Mouse (Mus musculus): Measurements from ENCODE around the gene Rest.
A peak's percentile ranks its signal among the peaks of the same experiment; 100 is the strongest.

The Rest gene

DNA sequence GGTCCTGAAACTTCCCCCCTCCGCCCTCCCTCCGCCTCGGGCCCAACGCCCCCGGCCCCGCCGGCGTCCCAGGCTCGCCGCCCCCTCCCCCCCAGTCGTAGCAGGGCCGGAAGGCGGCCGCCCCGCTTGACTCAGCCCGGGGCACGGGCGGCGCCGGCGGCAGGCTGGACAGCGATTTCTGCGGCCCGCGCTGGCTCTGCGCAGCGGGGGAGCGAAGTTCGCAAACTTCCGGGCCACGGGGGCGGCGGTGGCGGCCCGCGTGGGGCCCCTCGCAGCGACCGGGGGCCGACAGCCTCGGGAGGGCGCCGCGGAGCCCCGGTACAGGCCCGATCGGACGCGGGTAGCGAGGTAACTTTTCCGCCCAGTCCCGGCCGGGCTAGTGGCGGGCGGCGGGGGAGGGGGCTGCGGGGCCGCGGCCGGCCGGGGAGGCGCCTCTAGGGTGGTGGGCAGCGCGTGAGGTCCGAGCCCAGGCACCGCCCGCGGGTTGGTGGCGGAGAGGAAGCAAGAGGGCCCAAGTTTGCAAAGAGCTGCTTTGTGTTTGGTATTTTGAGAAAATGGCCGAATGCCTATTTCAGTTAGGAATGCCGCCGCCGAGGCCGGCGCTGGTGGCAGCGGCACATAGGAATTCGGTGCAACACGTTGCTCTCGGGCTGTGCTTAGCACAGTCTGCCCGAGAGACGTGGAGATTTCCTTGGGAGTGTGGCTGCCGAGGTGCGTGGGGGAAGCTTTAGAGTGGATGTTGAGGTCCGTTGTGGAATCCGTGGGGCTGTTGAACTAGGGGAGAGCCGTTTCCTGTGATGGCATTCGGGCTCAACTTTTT is 985 bp downstream of the Rest start:
- peak; percentile 51 for DNase-seq

GRCm38 (mm10) chr5:77266886-77267401 is 1.7 kb downstream of the Rest start:
- peak; percentile 33 for DNase-seq

DNA sequence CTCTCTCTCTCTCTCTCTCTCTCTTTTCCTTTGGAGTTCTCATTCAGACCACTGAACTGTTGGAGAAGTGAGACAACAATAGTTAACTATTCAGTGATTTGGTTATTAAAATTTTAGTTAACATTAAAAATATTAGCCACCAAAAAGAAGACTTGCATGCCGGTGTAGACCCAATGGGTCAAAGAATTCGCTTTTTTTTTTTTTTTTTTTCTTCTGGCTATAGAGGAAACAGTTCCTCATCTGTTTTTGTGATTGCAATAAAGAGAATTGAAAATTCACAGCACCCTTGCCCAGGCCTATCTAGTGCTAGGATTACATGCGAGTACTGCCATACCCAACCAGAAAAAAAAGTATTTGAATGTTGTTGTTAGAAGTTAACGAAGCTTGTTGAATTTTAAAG is 2.1 kb downstream of the Rest start:
- DNase-seq, result no peak

GRCm38 (mm10) chr5:77267957-77268624 is 2.8 kb downstream of the Rest start:
- no peak for DNase-seq

DNA sequence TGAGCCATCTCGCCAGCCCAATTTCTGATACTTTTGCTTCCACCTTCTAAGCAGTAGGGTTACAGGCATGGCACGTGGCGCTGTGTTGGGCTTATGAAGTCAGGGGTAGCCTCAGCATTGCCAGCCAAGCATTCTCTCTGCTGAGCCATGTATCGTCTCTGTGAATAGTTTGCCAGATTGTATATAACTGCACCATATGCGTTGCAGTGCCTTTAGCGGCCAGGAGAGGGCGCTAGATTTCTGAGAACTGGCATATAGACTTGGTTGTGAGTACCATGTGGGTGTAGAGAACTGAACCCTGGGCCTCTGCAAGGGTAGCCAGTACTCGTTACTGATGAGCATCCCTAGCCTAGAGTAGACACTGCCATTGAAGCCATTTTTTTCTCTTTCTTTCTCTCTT is 4.1 kb downstream of the Rest start:
- DNase-seq, result peak; percentile 32

- peak; percentile 16 for DNase-seq
These were observed 7.9 kb downstream of the Rest start for GRCm38 (mm10) chr5:77273151-77273550.

- peak; percentile 69 for DNase-seq
These were observed 10.7 kb downstream of the Rest start for GRCm38 (mm10) chr5:77275950-77276349.

- no peak for DNase-seq
These were observed 11.9 kb downstream of the Rest start for GRCm38 (mm10) chr5:77277204-77277603.

DNA sequence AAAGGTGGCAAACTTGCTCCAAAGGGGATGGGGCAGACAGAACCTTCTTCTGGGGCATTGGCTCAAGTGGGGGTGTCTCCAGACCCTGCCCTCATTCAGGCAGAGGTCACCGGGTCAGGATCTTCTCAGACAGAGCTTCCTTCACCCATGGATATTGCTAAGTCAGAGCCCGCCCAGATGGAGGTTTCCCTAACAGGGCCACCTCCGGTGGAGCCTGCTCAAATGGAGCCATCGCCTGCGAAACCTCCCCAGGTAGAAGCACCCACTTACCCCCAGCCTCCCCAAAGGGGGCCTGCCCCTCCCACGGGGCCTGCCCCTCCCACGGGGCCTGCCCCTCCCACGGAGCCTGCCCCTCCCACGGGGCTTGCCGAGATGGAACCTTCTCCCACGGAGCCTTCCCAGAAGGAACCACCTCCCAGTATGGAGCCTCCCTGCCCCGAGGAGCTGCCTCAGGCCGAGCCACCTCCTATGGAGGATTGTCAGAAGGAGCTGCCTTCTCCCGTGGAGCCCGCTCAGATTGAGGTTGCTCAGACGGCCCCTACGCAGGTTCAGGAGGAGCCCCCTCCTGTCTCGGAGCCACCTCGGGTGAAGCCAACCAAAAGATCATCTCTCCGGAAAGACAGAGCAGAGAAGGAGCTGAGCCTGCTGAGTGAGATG is 16.4 kb downstream of the Rest start:
- DNase-seq, result no peak

- no peak for DNase-seq
These were observed 17.0 kb downstream of the Rest start for GRCm38 (mm10) chr5:77282242-77282641.

DNA sequence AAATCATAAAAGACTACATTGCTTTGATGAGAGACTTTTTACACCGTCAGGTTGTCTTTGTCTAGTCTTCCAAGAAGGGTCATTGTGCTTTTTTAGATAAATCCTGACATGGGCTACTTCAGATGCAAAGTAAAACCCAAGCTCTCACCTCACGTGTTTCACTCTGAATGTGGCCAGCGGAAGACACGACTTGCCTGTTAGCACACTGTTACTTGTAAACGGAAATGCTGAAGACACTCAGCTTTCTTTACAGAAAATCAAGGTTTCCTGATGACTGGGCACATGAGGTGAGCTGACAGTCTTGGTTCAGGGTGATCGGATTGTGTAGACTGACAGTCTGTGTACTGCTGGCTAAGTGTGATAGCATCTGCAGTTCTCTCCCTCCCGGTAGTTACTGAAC is 20.4 kb downstream of the Rest start:
- DNase-seq, result no peak

DNA sequence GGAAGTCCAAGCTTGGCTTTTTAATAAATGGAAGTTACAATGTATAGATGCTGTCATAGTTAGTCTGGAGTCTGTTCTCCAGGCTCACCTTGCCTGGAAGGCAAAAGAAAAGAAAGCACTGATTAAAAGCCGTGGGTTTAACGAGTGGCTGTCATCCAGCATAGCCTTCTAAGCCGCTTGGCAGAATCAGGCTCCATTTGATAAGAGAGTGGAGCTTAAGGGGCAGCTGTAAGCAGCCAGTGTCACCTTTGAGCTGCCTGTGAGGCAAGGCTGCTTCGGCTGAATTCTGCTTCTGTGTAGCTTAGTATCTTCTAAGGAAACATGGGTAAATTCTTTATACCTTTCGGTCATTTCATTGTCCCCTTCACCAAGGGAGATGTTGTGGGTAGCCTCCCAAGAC is 21.6 kb downstream of the Rest start:
- DNase-seq, result no peak

DNA sequence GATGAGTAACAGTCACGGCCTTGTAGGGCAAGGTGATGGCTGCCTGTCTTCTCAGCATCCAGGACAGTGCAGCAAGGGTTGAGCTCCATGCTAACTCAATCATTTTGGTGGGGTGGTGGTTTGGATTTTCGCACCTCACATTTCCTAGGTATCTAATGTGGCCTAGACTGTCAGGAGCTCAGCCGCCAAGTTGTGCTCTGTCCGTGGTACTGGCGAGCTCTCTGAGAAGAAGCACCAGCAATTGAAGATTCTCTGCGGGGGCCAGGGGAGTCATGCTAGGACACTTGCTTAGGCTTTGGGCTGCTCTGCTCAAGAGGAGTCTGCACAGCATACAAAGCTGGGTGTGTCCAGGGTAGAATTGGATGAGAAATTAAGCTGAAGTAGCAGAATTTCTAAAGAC is 22.6 kb downstream of the Rest start:
- no peak for DNase-seq

DNA sequence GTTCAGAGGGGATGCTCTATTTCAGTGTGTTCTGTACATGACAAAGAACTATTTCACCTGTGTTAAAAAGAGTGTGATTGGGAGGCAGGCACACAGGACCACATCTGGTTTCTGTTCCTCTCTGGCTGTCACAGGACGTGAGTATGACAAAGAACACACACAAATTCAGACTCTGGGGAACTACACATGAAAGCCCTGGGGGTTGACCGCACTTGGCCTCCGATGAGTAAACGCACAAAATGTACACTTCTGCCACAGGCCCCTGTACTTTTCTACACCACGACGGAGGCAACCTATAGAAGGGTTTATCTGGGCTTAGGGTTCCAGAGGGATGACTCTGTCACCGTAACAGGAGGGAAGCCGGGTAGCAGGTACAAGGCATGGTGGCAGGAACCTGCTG is 24.4 kb downstream of the Rest start:
- DNase-seq, result peak; percentile 47

- no peak for DNase-seq
These were observed 25.3 kb downstream of the Rest start for GRCm38 (mm10) chr5:77290606-77291005.

GRCm38 (mm10) chr5:77292803-77293522 is 27.7 kb downstream of the Rest start:
- DNase-seq, result peak; percentile 50

DNA sequence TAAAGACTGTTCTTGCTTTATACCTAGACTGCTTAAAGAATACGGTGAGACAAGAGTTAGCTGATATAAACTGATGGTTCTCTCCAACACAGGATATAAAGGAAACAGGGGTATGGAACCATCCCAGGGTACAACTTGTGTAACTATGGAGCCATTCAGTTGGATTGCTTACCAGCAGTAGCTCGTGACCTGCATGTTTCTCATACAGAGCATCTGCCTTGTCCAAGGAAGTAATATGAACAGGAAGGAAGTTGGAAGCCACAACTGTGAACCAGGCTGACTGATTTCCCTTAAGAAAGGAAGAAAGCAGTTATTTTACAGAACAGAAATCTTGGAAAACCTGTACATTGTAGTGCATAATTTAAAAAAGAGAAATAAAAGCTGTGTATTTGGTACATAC is 34.2 kb downstream of the Rest start:
- no peak for DNase-seq

DNA sequence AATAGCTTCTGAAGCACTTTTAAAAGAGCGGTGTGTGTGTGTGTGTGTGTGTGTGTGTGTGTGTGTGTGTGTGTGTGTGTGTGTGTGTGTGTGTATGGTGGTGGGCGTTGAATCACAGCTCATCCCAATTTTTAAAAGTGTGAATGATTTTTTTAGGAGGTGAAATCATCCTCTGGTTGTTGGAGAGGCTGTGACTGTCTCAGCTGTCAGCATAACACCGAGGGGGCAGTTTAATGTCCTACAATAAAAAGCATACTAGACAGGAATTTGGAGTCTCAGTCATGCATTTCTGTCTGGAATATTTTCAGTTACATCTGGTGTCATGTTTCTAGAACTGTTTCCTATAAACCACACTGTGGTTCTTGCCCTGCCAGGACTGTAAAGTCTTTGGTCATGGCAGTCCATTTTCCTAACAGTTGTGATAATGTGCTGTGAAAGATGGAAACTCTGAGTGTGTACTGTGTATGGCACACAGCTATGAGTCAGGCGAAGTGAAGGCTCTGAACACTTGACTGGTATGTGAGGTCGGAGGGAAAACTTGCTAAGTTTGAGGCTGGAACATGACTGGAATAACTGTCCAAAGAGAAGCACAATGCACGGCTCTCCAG is 36.1 kb downstream of the Rest start:
- no peak for DNase-seq

- DNase-seq, result no peak
These were observed 42.7 kb downstream of the Rest start for GRCm38 (mm10) chr5:77307821-77308553.

DNA sequence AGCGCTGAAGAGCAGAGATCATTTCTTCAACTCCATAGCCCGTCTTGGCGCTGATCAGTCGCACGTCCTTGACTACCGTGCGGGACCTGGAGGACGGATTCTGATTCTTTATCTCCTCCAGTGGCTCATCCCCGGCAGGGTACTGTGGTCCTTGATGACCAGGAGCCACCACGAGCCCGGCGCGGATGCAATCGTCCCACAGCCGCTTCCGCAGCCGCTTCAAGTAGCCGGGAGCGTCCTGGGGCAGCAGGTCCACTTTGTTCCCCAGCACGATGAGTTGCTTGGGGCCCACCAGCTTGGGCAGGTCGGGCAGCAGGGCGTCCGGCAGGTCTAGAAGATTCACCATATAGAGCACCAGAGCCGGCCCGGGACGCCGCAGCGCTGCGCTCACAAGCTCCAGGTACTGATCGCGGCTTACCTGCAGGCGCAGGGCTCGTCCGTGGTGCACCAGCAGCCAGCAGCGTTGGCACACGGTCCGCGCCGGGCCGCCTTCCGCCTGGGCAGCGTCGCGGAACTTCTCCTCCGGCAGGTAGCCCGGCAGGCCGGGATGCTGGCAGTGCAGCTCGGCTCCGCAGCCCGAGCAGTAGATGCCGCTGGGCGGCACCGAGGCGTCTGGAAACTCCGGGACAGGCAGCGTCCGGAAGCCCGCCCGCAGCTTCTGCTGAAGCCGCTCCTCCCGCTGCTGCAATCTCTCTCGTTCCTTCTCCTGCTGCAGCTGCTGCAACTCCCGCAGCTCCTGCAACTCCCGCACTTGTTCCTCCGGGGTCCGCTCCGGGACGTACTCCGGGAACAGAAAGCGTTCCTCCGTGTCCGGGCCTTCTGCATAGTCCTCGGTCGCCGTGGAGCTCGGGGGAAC is 44.0 kb downstream of the Rest start:
- peak; percentile 31 for DNase-seq

All from lung, postnatal 36 days (tissue).